Mouse (Mus musculus): Measurements from ENCODE around the gene Phldb3. TPM values are rescaled to one million over a fixed set of nuclear protein-coding genes. Genes with fewer than 3 reads are reported as not detected.
"Not testable (repeated sequence)": the region's sequence is repeated elsewhere in the genome, so short reads cannot be mapped to it uniquely, and the experiment has no call there.

Gene Phldb3
- total RNA-seq, 2 experiments from 2014 or later: 0.22 to 0.48 TPM

GRCm38 (mm10) chr7:24593621-24594308 lies 16.8 kb upstream of the Phldb3 start:
- DNase-seq (ENCODE audit: low spot score in 2 of 2): peak; percentile 55 to 68
- intact Hi-C loops (cut with DNase I): no loop called here

GRCm38 (mm10) chr7:24594309-24594803 lies 16.2 kb upstream of the Phldb3 start:
- intact Hi-C loops (cut with DNase I): no loop called here
- no peak for DNase-seq (ENCODE audit: low spot score in 2 of 2)

DNA sequence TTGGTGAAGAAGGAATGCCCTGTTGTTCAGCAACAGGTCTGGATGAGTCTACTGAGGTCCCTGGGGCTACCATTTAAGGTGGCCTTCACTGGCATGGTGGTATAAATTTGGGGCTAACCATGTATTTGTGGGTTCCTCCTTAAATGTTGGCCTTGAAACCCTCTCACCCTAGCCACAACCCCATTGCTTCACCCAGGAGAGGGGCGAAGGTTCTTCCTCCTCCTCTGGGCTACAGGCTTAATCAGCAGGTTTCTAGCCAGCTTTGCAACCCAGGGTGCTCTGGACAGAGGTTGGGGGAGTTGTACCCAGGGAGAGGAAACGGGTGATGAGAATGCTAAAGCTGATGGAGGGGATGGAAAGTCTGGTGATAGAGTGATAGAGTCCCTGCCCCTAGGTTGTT lies 15.1 kb upstream of the Phldb3 start:
- DNase-seq (ENCODE audit: low spot score in 2 of 2): no peak
- intact Hi-C loops (cut with DNase I): no loop called here

DNA sequence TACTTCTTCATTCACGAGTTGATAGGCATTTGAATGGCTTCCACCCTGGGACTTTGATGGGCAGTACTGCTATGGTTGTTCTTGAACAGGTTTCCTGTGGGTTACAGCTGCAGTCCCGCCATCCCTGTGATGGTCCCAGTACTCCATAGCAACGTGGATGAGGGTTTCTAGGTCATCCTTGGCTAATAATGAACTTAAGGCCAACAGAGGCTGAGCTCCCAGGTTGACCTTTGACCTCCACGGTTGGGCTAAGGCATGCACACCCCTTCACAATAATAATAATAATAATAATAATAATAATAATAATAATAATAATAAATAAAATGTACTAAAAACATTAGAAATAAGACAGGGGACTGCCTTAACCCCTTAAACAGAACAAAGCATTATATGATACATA lies 12.4 kb upstream of the Phldb3 start:
- intact Hi-C loops (cut with DNase I): no loop called here
- DNase-seq (ENCODE audit: low spot score in 2 of 2): no peak

DNA sequence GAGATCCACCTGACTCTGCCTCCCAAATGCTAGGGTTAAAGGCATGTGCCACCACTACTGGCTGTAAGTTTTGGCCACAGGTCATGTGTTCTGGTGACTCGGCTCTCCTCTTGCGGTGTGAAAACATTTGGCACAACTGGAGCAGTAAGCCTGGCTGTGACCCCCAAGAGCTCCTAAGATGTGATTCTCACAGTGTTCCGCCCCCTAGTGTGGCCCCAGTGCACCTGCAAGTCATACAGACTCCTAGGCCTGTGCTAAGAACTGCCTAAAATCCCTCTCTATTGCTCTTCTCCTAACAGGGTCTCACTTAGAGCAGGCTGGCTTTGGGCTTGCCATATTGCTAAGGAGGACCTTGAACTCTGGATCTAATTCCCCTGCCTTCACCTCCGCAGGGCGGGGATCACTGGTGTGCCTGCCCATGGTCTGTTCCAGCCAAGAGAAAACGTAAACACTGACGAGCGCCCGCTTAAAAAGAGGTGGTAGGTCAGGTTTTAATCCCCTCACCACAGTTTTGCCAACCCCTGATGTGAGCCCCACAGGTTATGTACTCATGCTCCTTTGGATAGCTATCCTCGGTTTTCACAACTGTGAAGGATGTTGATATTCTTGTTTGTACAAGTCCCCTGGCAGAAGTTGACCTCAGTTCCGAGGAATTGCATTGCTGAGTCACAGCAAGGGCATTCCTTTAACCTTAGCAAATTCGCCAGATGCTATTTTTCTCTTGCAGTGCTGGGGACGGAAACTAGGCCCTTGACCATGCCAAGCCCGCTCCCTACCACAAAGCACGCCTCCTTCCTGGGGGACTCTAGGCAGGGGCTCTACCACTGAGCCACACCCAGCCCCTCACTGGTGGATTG lies 11.1 kb upstream of the Phldb3 start:
- intact Hi-C loops (cut with DNase I): no loop called here
- no peak for DNase-seq (ENCODE audit: low spot score in 2 of 2)

DNA sequence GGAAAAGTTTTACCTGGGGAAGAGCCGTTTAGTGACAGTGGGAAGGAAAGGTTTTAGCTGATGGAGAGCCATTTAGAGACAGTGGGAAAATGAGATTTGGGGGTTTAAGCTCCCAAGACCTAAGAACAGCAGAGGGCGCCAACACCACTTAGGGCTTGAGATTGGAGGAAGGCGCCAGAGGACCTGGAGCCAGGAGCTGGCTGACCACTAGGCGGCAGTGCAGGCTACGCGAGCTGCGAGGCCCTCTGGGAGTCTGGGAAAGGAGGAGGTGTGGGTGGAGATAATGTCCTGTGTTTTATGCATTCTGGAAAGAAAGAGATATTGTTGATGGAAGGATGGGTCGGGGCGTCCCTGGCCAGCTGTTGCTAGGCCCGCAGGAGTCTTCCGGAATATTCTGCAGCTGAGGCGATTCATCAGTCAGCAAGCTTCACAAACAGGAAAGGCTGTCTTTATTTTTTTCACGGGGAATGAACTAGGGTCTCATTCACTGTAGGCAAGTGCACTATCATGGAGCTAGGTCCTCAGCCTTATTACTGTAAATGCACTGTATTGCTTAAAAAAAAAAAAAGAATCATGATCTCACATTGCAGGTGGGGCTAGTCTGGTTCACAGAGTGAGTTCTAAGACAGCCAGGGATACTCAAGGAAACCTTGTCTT lies 9.5 kb upstream of the Phldb3 start:
- peak; percentile 93 to 94 for DNase-seq (ENCODE audit: low spot score in 2 of 2)
- intact Hi-C loops (cut with DNase I): loop anchor here (1.0 kb wide), 1 partner anchor 61 kb away; no protein-coding TSS in a partner anchor

DNA sequence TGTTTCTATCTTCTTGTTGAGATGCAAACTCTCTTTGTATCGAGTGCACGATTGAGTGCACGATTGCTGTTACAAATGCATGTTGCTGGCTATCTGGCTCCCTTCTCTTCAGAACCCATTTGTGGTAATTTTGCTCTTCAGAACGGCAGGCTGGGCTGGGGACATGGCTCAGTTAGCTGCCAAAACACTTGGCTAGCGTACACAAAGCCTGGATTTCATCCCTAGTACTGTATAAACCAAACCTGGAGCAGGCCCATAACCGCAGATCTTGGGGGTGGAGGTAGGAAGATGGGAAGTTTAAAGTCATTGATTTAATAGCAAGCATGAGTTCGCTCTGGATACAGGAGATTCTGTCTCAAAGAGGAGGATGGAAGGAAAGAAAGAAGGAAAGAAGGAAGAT lies 5.0 kb upstream of the Phldb3 start:
- intact Hi-C loops (cut with DNase I): no loop called here
- DNase-seq (ENCODE audit: low spot score in 2 of 2): no peak

GRCm38 (mm10) chr7:24606046-24606445 lies 4.5 kb upstream of the Phldb3 start:
- intact Hi-C loops (cut with DNase I): no loop called here
- no peak for DNase-seq (ENCODE audit: low spot score in 2 of 2)

GRCm38 (mm10) chr7:24608017-24608416 lies 2.5 kb upstream of the Phldb3 start:
- intact Hi-C loops (cut with DNase I): no loop called here
- DNase-seq (ENCODE audit: low spot score in 2 of 2): no peak

GRCm38 (mm10) chr7:24608561-24608960 lies 2.0 kb upstream of the Phldb3 start:
- no peak for DNase-seq (ENCODE audit: low spot score in 2 of 2)
- intact Hi-C loops (cut with DNase I): no loop called here

GRCm38 (mm10) chr7:24610879-24611494 lies 424 bp downstream of the Phldb3 start:
- DNase-seq (ENCODE audit: low spot score in 2 of 2): no peak
- intact Hi-C loops (cut with DNase I): no loop called here

DNA sequence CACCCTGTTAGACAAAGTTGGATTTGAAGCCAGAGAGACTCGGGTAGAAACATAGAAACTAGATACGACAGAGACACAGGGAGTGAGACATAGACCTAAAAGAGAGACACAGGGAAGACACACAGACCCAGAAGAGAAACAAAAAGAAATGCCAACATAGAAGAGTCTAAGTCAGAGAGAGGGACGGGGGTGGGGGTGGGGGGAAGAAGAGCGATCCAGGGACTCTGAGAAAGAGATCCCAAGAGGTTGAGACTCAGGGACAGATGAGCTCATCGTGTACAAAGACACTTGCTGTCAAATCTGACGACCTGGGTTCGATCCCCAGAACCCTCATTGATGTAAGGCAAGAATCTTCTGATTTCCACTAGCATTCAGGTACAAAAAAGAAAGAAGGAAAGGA lies 1.1 kb downstream of the Phldb3 start:
- intact Hi-C loops (cut with DNase I): no loop called here

GRCm38 (mm10) chr7:24612308-24612910 lies 1.8 kb downstream of the Phldb3 start:
- no peak for DNase-seq (ENCODE audit: low spot score in 2 of 2)
- intact Hi-C loops (cut with DNase I): no loop called here

More for the DNA sequence above, 1.1 kb downstream of the Phldb3 start:
- no peak for DNase-seq (ENCODE audit: low spot score in 2 of 2)

- no peak for DNase-seq (ENCODE audit: low spot score in 2 of 2)
- intact Hi-C loops (cut with DNase I): no loop called here
These were observed 4.3 kb downstream of the Phldb3 start for GRCm38 (mm10) chr7:24614816-24615215.

GRCm38 (mm10) chr7:24617763-24618162 lies 7.2 kb downstream of the Phldb3 start:
- intact Hi-C loops (cut with DNase I): no loop called here
- no peak for DNase-seq (ENCODE audit: low spot score in 2 of 2)

- intact Hi-C loops (cut with DNase I): not testable (repeated sequence)
These were observed 7.8 kb downstream of the Phldb3 start for GRCm38 (mm10) chr7:24618374-24618773.

GRCm38 (mm10) chr7:24619671-24620397 lies 9.3 kb downstream of the Phldb3 start:
- intact Hi-C loops (cut with DNase I): no loop called here
- no peak for DNase-seq (ENCODE audit: low spot score in 2 of 2)

More at GRCm38 (mm10) chr7:24618374-24618773, 7.8 kb downstream of the Phldb3 start:
- not testable (repeated sequence) for DNase-seq (ENCODE audit: low spot score in 2 of 2)

DNA sequence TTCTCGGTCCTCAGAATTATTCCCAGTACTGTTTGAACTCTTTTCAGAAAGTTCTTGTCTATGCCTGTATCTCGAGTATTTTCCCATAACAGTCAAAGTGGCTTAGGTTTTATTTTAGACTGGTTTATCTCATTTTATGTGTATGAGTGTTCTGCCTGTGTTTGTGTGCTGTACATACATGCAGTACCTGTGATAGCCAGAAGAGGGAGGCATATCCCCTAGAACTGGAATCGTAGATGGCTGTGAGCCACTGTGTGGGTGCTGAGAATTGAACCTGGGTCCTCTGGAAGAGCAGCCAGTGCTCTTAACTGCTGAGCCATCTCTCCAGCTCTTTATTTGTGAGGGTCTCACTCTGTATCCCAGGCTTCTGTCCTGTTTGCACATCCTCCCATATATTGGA lies 10.6 kb downstream of the Phldb3 start:
- no peak for DNase-seq (ENCODE audit: low spot score in 2 of 2)
- intact Hi-C loops (cut with DNase I): no loop called here

DNA sequence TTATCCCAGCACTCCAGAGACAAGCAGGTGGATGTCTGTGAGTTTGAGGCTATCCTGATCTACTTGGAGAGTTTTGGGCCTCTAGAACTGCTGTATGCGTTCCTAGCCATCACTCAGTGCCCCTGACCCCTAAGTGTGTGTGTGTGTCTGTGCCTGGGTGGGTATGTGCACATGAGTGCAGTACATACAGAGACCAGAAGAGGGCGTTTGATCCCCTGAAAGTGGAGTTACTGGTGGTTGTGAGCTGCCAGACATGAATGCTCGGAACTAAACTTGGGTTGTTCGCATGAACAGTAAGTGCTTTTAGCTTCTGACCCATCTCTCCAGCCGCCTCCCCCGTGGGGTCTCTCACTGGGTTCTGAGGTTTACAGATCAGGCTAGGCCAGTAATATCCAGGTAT lies 12.4 kb downstream of the Phldb3 start:
- intact Hi-C loops (cut with DNase I): no loop called here
- no peak for DNase-seq (ENCODE audit: low spot score in 2 of 2)
